Mouse (Mus musculus): ENCODE data around the gene Tent4b. TPM values are rescaled to one million over a fixed set of nuclear protein-coding genes. Genes with fewer than 3 reads are reported as not detected.

Tent4b gene
- polyA plus RNA-seq (2015; fragmentation: Nextera tagmentation; extraction: Ambion mirVana) = 4.0 and 4.3 TPM in 2 replicates

- H3K4me3 ChIP-seq (replicated peaks) = peak within 1 kb of the TSS; percentile 96
- H3K9me3 ChIP-seq (replicated peaks) = no peaks in the 10 kb centered on the region
- peak within 1 kb of the TSS; percentile 93 for H3K27ac ChIP-seq
- no peaks in the 10 kb centered on the region for H3K27me3 ChIP-seq
- H3K4me2 ChIP-seq = peak within 1 kb of the TSS; percentile 99
- H3K4me1 ChIP-seq (replicated peaks) = peaks cover 54% of the 10 kb centered on the region
- H3K9ac ChIP-seq = peak within 1 kb of the TSS; percentile 94
- DNase-seq (peak; percentile 89), ATAC-seq (ENCODE audit: low read depth) (peak; percentile 93)
- under 1% methylated on average over 74 of the region's 97 CpGs for WGBS (ENCODE audit: insufficient replicate concordance)
- peaks cover 10% of the 10 kb centered on the region; the same call in 1 of the 2 replicates for H3K36me3 ChIP-seq
These were observed at the start of gene Tent4b for GRCm38 (mm10) chr8:88198945-88199571. Tent4b (plus strand) TSS chr8:88199213.

GRCm38 (mm10) chr8:88150910-88151371 lies 48.1 kb upstream of the Tent4b start:
- H3K36me3 ChIP-seq = peaks cover 85% of the 10 kb centered on the region
- no peak overlapping the region for H3K9ac ChIP-seq

GRCm38 (mm10) chr8:88160237-88160995 lies 38.6 kb upstream of the Tent4b start:
- H3K36me3 ChIP-seq = peaks cover 89% of the 10 kb centered on the region
- H3K27ac ChIP-seq = no peak overlapping the region
- H3K9me3 ChIP-seq (replicated peaks) = no peaks in the 10 kb centered on the region
- no peak overlapping the region for H3K9ac ChIP-seq
- ATAC-seq (ENCODE audit: low read depth) = no peak
- no peaks in the 10 kb centered on the region for H3K27me3 ChIP-seq
- H3K4me2 ChIP-seq = no peak overlapping the region
- DNase-seq = no peak
- H3K4me3 ChIP-seq (replicated peaks) = no peak overlapping the region
- 80% methylated on average over 10 of the region's 10 CpGs for WGBS (ENCODE audit: insufficient replicate concordance)
- no peaks in the 10 kb centered on the region for H3K4me1 ChIP-seq (replicated peaks)

More at GRCm38 (mm10) chr8:88150910-88151371, 48.1 kb upstream of the Tent4b start:
- no peak overlapping the region for H3K4me3 ChIP-seq (replicated peaks)
- no peak overlapping the region for H3K27ac ChIP-seq
- no peaks in the 10 kb centered on the region for H3K4me1 ChIP-seq (replicated peaks)
- WGBS (ENCODE audit: insufficient replicate concordance) = 83% methylated on average over 6 of the region's 6 CpGs
- no peaks in the 10 kb centered on the region for H3K9me3 ChIP-seq (replicated peaks)
- no peaks in the 10 kb centered on the region for H3K27me3 ChIP-seq
- ATAC-seq (ENCODE audit: low read depth) = no peak
- no peak overlapping the region for H3K4me2 ChIP-seq
- DNase-seq = no peak

GRCm38 (mm10) chr8:88161439-88161838 lies 37.6 kb upstream of the Tent4b start:
- 59% methylated on average over 5 of the region's 5 CpGs for WGBS (ENCODE audit: insufficient replicate concordance)
- Histone ChIP-seq H3K27ac (no peak overlapping the region), H3K9me3 (replicated peaks) (no peaks in the 10 kb centered on the region), H3K9ac (no peak overlapping the region), H3K4me1 (replicated peaks) (no peaks in the 10 kb centered on the region), H3K4me3 (replicated peaks) (no peak overlapping the region), H3K27me3 (no peaks in the 10 kb centered on the region), H3K36me3 (peaks cover 88% of the 10 kb centered on the region), H3K4me2 (no peak overlapping the region)
- DNase-seq (peak; percentile 62), ATAC-seq (ENCODE audit: low read depth) (peak; percentile 74)

GRCm38 (mm10) chr8:88175264-88175663 lies 23.7 kb upstream of the Tent4b start:
- peaks cover 6% of the 10 kb centered on the region for H3K4me1 ChIP-seq (replicated peaks)
- H3K4me2 ChIP-seq = no peak overlapping the region
- WGBS (ENCODE audit: insufficient replicate concordance) = 59% methylated on average over 7 of the region's 7 CpGs
- no peaks in the 10 kb centered on the region for H3K27me3 ChIP-seq
- DNase-seq = no peak
- peaks cover 22% of the 10 kb centered on the region for H3K36me3 ChIP-seq
- no peak overlapping the region for H3K4me3 ChIP-seq (replicated peaks)
- H3K9me3 ChIP-seq (replicated peaks) = no peaks in the 10 kb centered on the region
- ATAC-seq (ENCODE audit: low read depth) = no peak
- H3K9ac ChIP-seq = no peak overlapping the region
- no peak overlapping the region for H3K27ac ChIP-seq

GRCm38 (mm10) chr8:88177291-88177690 lies 21.7 kb upstream of the Tent4b start:
- Histone ChIP-seq H3K9me3 (replicated peaks) (no peaks in the 10 kb centered on the region), H3K27me3 (no peaks in the 10 kb centered on the region), H3K9ac (no peak overlapping the region), H3K4me1 (replicated peaks) (peaks cover 6% of the 10 kb centered on the region), H3K36me3 (peaks cover 8% of the 10 kb centered on the region; the same call in 1 of the 2 replicates), H3K27ac (no peak overlapping the region), H3K4me2 (no peak overlapping the region), H3K4me3 (replicated peaks) (no peak overlapping the region)
- DNase-seq (no peak), ATAC-seq (ENCODE audit: low read depth) (no peak)
- WGBS (ENCODE audit: insufficient replicate concordance) = 69% methylated on average over 8 of the region's 8 CpGs

- ATAC-seq (ENCODE audit: low read depth) = no peak
- WGBS (ENCODE audit: insufficient replicate concordance) = 53% methylated on average over 2 of the region's 2 CpGs
- H3K9me3 ChIP-seq (replicated peaks) = no peaks in the 10 kb centered on the region
These were observed 15.9 kb upstream of the Tent4b start for GRCm38 (mm10) chr8:88183121-88183520.

GRCm38 (mm10) chr8:88184914-88185313 lies 14.1 kb upstream of the Tent4b start:
- DNase-seq (no peak), ATAC-seq (ENCODE audit: low read depth) (no peak)
- Histone ChIP-seq H3K4me1 (replicated peaks) (no peaks in the 10 kb centered on the region), H3K4me2 (no peak overlapping the region), H3K9ac (no peak overlapping the region), H3K27me3 (no peaks in the 10 kb centered on the region), H3K4me3 (replicated peaks) (no peak overlapping the region), H3K36me3 (no peaks in the 10 kb centered on the region), H3K9me3 (replicated peaks) (no peaks in the 10 kb centered on the region), H3K27ac (no peak overlapping the region)
- 75% methylated on average over 1 of the region's 1 CpGs for WGBS (ENCODE audit: insufficient replicate concordance)

More at GRCm38 (mm10) chr8:88183121-88183520, 15.9 kb upstream of the Tent4b start:
- H3K9ac ChIP-seq = no peak overlapping the region
- no peak overlapping the region for H3K4me2 ChIP-seq
- H3K36me3 ChIP-seq = no peaks in the 10 kb centered on the region
- H3K27ac ChIP-seq = no peak overlapping the region
- H3K4me1 ChIP-seq (replicated peaks) = no peaks in the 10 kb centered on the region
- no peak overlapping the region for H3K4me3 ChIP-seq (replicated peaks)
- no peaks in the 10 kb centered on the region for H3K27me3 ChIP-seq
- DNase-seq = no peak

- no peak overlapping the region for H3K4me3 ChIP-seq (replicated peaks)
- DNase-seq (no peak), ATAC-seq (ENCODE audit: low read depth) (no peak)
- H3K36me3 ChIP-seq = no peaks in the 10 kb centered on the region
- no peaks in the 10 kb centered on the region for H3K9me3 ChIP-seq (replicated peaks)
- 66% methylated on average over 6 of the region's 6 CpGs for WGBS (ENCODE audit: insufficient replicate concordance)
- H3K4me1 ChIP-seq (replicated peaks) = no peaks in the 10 kb centered on the region
- no peak overlapping the region for H3K27ac ChIP-seq
- no peak overlapping the region for H3K4me2 ChIP-seq
- no peaks in the 10 kb centered on the region for H3K27me3 ChIP-seq
- H3K9ac ChIP-seq = no peak overlapping the region
These were observed 13.3 kb upstream of the Tent4b start for GRCm38 (mm10) chr8:88185716-88186115.

- Histone ChIP-seq H3K9me3 (replicated peaks) (no peaks in the 10 kb centered on the region), H3K27me3 (no peaks in the 10 kb centered on the region), H3K4me1 (replicated peaks) (peaks cover 37% of the 10 kb centered on the region), H3K9ac (no peak overlapping the region), H3K27ac (no peak overlapping the region), H3K4me2 (no peak overlapping the region), H3K36me3 (peaks cover under 1% of the 10 kb centered on the region; the same call in 1 of the 2 replicates), H3K4me3 (replicated peaks) (no peak overlapping the region)
- WGBS (ENCODE audit: insufficient replicate concordance) = 34% methylated on average over 3 of the region's 3 CpGs
- no peak for DNase-seq
- ATAC-seq (ENCODE audit: low read depth) = no peak
These were observed 1.7 kb upstream of the Tent4b start for GRCm38 (mm10) chr8:88197328-88197727.

GRCm38 (mm10) chr8:88198551-88198944 lies 465 bp upstream of the Tent4b start:
- no peak for ATAC-seq (ENCODE audit: low read depth)

More at GRCm38 (mm10) chr8:88198551-88198944, 465 bp upstream of the Tent4b start:
- no peaks in the 10 kb centered on the region for H3K27me3 ChIP-seq
- peak overlapping the region; percentile 96 for H3K4me3 ChIP-seq (replicated peaks)
- WGBS (ENCODE audit: insufficient replicate concordance) = under 1% methylated on average over 10 of the region's 10 CpGs
- no peak for DNase-seq
- peak overlapping the region; percentile 94 for H3K9ac ChIP-seq
- peaks cover 49% of the 10 kb centered on the region for H3K4me1 ChIP-seq (replicated peaks)
- H3K36me3 ChIP-seq = peaks cover 10% of the 10 kb centered on the region; the same call in 1 of the 2 replicates
- no peaks in the 10 kb centered on the region for H3K9me3 ChIP-seq (replicated peaks)
- H3K4me2 ChIP-seq = peak overlapping the region; percentile 99
- peak overlapping the region; percentile 93 for H3K27ac ChIP-seq

All from liver, embryonic 13.5 days (tissue).